Mouse (Mus musculus) spleen, embryonic (tissue): ENCODE measurements at regions not wholly inside any gene's neighbourhood (a gene's known extent, or its start where the extent isn't known, plus 50 kb on each side); places are given as distances from the start of the nearest gene placed in this dataset.

Experiments
- CTCF ChIA-PET: fragments of 350-600 bp; sonication (Branson Sonifier 250); formaldehyde crosslinking; loops from one replicate; lab custom pipeline; 2022; lab: Charles Lee

- CTCF ChIA-PET = no interaction called here
These were observed 62.7 kb downstream of the Lrrc30 start for GRCm38 (mm10) chr17:67569865-67570264.

GRCm38 (mm10) chr17:67566216-67566615 lies 66.3 kb downstream of the Lrrc30 start:
- CTCF ChIA-PET = no interaction called here

GRCm38 (mm10) chr17:67565746-67566145 lies 66.8 kb downstream of the Lrrc30 start:
- CTCF ChIA-PET = no interaction called here

GRCm38 (mm10) chr17:67564845-67565244 lies 67.7 kb downstream of the Lrrc30 start:
- CTCF ChIA-PET = no interaction called here

GRCm38 (mm10) chr17:67563036-67563435 lies 69.5 kb downstream of the Lrrc30 start:
- CTCF ChIA-PET = no interaction called here

- CTCF ChIA-PET = no interaction called here
These were observed 70.7 kb downstream of the Lrrc30 start for GRCm38 (mm10) chr17:67561802-67562201.

GRCm38 (mm10) chr17:67557351-67557870 lies 75.1 kb downstream of the Lrrc30 start:
- CTCF ChIA-PET = no interaction called here

- CTCF ChIA-PET = no interaction called here
These were observed 79.9 kb downstream of the Lrrc30 start for GRCm38 (mm10) chr17:67552581-67553139.

GRCm38 (mm10) chr17:67548966-67549700 lies 83.4 kb downstream of the Lrrc30 start:
- CTCF ChIA-PET = no interaction called here

- CTCF ChIA-PET = interaction anchor here (0.6 kb wide), 1 partner anchor 1195 kb away, joined by 4 read pairs; no protein-coding TSS in a partner anchor
These were observed 88.1 kb downstream of the Lrrc30 start for GRCm38 (mm10) chr17:67544410-67544809.

- CTCF ChIA-PET = no interaction called here
These were observed 100.2 kb downstream of the Lrrc30 start for GRCm38 (mm10) chr17:67532331-67532730.

- CTCF ChIA-PET = no interaction called here
These were observed 111.6 kb downstream of the Lrrc30 start for GRCm38 (mm10) chr17:67520848-67521411.

GRCm38 (mm10) chr17:67515601-67516147 lies 116.8 kb downstream of the Lrrc30 start:
- CTCF ChIA-PET = no interaction called here

GRCm38 (mm10) chr17:67514387-67515241 lies 117.9 kb downstream of the Lrrc30 start:
- CTCF ChIA-PET = no interaction called here

GRCm38 (mm10) chr17:67512699-67513450 lies 119.6 kb downstream of the Lrrc30 start:
- CTCF ChIA-PET = no interaction called here

- CTCF ChIA-PET = no interaction called here
These were observed 120.5 kb downstream of the Lrrc30 start for GRCm38 (mm10) chr17:67512008-67512407.

- CTCF ChIA-PET = no interaction called here
These were observed 122.6 kb downstream of the Lrrc30 start for GRCm38 (mm10) chr17:67509921-67510320.

- CTCF ChIA-PET = no interaction called here
These were observed 123.4 kb downstream of the Lrrc30 start for GRCm38 (mm10) chr17:67509091-67509618.

- CTCF ChIA-PET = no interaction called here
These were observed 124.2 kb downstream of the Lrrc30 start for GRCm38 (mm10) chr17:67508353-67508752.

GRCm38 (mm10) chr17:67506466-67506865 lies 126.1 kb downstream of the Lrrc30 start:
- CTCF ChIA-PET = no interaction called here
